Comparison of ENCODE assay signal across 11 mouse cellular contexts in the genomic region with DNA sequence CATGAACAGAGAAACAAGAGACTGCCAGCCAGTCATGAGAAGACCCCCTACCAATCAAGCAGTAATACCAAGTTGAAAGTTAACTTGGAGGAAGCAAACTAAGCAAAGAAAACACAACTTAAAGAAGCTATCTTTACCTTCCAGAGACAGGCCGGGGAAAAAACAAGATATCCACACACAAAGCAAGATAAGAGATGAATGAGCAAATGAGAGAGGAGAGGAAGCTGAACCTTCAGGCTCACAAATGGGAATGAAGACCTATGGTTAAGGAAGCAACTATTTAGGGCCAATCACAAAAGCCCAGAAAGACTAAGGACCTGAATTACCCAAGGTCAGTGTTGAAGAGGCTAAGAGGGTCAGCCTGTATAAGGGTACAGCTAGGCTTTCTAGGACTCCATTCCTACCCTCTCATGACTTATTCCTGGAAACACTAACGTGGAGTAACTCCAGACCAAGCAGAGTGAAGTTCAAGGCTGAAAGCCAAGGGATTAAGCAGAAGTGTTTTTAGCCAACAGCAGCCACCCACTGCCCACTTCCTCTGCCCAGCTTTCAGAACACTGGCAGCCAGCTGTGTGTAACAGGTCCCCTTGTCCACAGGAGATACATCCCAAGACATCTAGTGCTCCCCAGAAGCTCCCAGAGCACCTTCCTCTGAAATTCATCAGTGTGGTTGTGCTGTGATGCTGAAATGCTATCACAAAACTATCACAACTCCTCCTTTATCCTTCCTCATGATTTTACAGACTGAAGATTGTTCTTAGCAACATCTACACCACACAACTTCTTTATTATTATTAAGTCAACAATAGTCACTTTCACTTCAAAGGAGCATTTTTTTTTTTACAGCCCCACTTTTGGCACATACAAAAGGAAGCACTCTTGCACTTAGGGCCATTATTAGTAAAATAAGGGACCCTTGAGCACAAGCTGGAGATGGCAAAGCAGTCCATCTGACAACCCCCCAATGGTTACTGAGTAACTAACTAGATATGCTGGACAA. TPM values are rescaled to one million over a fixed set of nuclear protein-coding genes. Genes with fewer than 3 reads are reported as not detected.
DNase-seq lines count a peak whose midpoint lies in the region; ATAC-seq lines count a peak whose summit lies in the region.
"Had no signal": no experiment of that assay in that cellular context is flagged by ENCODE, and none has a peak within 500 bp of the region (broad histone marks: within the 10 kb centered on the region; RNA-seq: fewer than 3 reads in every experiment).

No protein-coding gene starts in this region.

- H3K9ac ChIP-seq in liver, embryonic 16.5 days (ENCODE audit: low read depth, low read length): peak overlapping the region; percentile 55
- no peak overlapping the region for H3K9ac ChIP-seq in midbrain, embryonic 15.5 days
- H3K9ac ChIP-seq: hindbrain, embryonic 14.5 days had no signal

- intact Hi-C loops in gastrocnemius, postnatal 14 days (cut with DNase I; ENCODE audit: low total_unique reads): no loop called here
- intact Hi-C loops in gastrocnemius, postnatal 36 days (cut with DNase I): no loop called here

- peaks cover 51% of the 10 kb centered on the region for H3K4me1 ChIP-seq in liver, embryonic 16.5 days (ENCODE audit: control insufficient read depth, low read depth, low read length)
- peaks cover 15% of the 10 kb centered on the region for H3K4me1 ChIP-seq in midbrain, embryonic 15.5 days

- 3% methylated on average over 2 of the region's 2 CpGs for WGBS in liver, embryonic 16.5 days (ENCODE audit: insufficient replicate concordance)
- 71% methylated on average over 2 of the region's 2 CpGs for WGBS in midbrain, embryonic 15.5 days

- peak overlapping the region; percentile 90 for H3K27ac ChIP-seq in liver, embryonic 16.5 days (ENCODE audit: low read length)
- no peak overlapping the region for H3K27ac ChIP-seq in midbrain, embryonic 15.5 days
- H3K27ac ChIP-seq: hindbrain, embryonic 14.5 days had no signal

- H3K9me3 ChIP-seq in liver, embryonic 16.5 days (replicated peaks; ENCODE audit: control insufficient read depth, low read length): no peaks in the 10 kb centered on the region
- H3K9me3 ChIP-seq in midbrain, embryonic 15.5 days: no peaks in the 10 kb centered on the region

- H3K27me3 ChIP-seq in liver, embryonic 16.5 days (ENCODE audit: control insufficient read depth, insufficient read depth, low read depth, low read length): no peaks in the 10 kb centered on the region
- no peaks in the 10 kb centered on the region for H3K27me3 ChIP-seq in midbrain, embryonic 15.5 days (replicated peaks)

- peak overlapping the region; percentile 46 for H3K4me3 ChIP-seq in liver, embryonic 16.5 days (ENCODE audit: low read depth, low read length)
- no peak overlapping the region for H3K4me3 ChIP-seq in midbrain, embryonic 15.5 days

- peaks cover 2% of the 10 kb centered on the region for H3K36me3 ChIP-seq in liver, embryonic 16.5 days (ENCODE audit: control insufficient read depth, insufficient read depth)
- no peaks in the 10 kb centered on the region for H3K36me3 ChIP-seq in midbrain, embryonic 15.5 days (replicated peaks)

- peak; percentile 15 for DNase-seq in gastrocnemius, postnatal 14 days
- no peak for DNase-seq in gastrocnemius, postnatal 36 days
- DNase-seq in 416B (ENCODE audit: low read depth): peak; percentile 58
- DNase-seq in cerebellum, adult 11 months: no peak
- DNase-seq in right cerebral cortex, postnatal 14 days: no peak
- DNase-seq: cerebellum, adult 8-10 months; thymus, adult 18-20 months had no signal

- peak; percentile 62 for ATAC-seq in erythroid progenitor cell, adult 5-6 weeks (replicated peaks; ENCODE audit: low FRiP score, poor library complexity, severe bottlenecking)
- no peak for ATAC-seq in liver, embryonic 16.5 days (ENCODE audit: low read depth)
- no peak for ATAC-seq in midbrain, embryonic 15.5 days (replicated peaks)

- peak overlapping the region; percentile 64 for H3K4me2 ChIP-seq in liver, embryonic 16.5 days (ENCODE audit: low read depth, low read length)
- H3K4me2 ChIP-seq in midbrain, embryonic 15.5 days: no peak overlapping the region
- H3K4me2 ChIP-seq: hindbrain, embryonic 14.5 days had no signal

RNA-seq across cellular contexts. Expression of a gene that starts 8.5 kb away (rescaled TPM):
- 10 to 100 TPM; 16.6 to 17.4 TPM for total RNA-seq in gastrocnemius, postnatal 14 days (2021)
- 10 to 100 TPM; 14.1 to 14.3 TPM for total RNA-seq in gastrocnemius, postnatal 36 days (2021)
- total RNA-seq in erythroid progenitor cell, adult 5-6 weeks (2015; ENCODE audit: low replicate concordance): 287 and 323 TPM in 2 replicates
- total RNA-seq in erythroid progenitor cell, adult 5-6 weeks (2017; ENCODE audit: low replicate concordance): 445 and 526 TPM in 2 replicates
- 57.8 and 59.8 TPM in 2 replicates for polyA plus RNA-seq in liver, embryonic 16.5 days (2015; fragmentation: Nextera tagmentation; extraction: Ambion mirVana)
- polyA plus RNA-seq in midbrain, embryonic 15.5 days (2015; fragmentation: Nextera tagmentation; extraction: Ambion mirVana): 47.3 and 48.5 TPM in 2 replicates

RNA-seq across cellular contexts. Expression of a gene that starts 33.9 kb away (rescaled TPM):
- total RNA-seq in gastrocnemius, postnatal 14 days (2021): 10 to 100 TPM; 36.7 to 45.6 TPM
- 10 to 100 TPM; 28.8 to 36.7 TPM for total RNA-seq in gastrocnemius, postnatal 36 days (2021)
- 117 and 187 TPM in 2 replicates for total RNA-seq in erythroid progenitor cell, adult 5-6 weeks (2015; ENCODE audit: low replicate concordance)
- total RNA-seq in erythroid progenitor cell, adult 5-6 weeks (2017; ENCODE audit: low replicate concordance): 70.6 and 101 TPM in 2 replicates
- polyA plus RNA-seq in liver, embryonic 16.5 days (2015; fragmentation: Nextera tagmentation; extraction: Ambion mirVana): 20.5 and 23.9 TPM in 2 replicates
- polyA plus RNA-seq in midbrain, embryonic 15.5 days (2015; fragmentation: Nextera tagmentation; extraction: Ambion mirVana): 63.8 and 64.8 TPM in 2 replicates

RNA-seq across cellular contexts. Expression of a gene that starts 36.5 kb away (rescaled TPM):
- not detected for total RNA-seq in gastrocnemius, postnatal 14 days (2021)
- not detected for total RNA-seq in gastrocnemius, postnatal 36 days (2021)
- total RNA-seq in erythroid progenitor cell, adult 5-6 weeks (2015; ENCODE audit: low replicate concordance): not detected in 2 replicates
- total RNA-seq in erythroid progenitor cell, adult 5-6 weeks (2017; ENCODE audit: low replicate concordance): 1.0 TPM in 1 of 2 replicates, not detected in the other
- polyA plus RNA-seq in liver, embryonic 16.5 days (2015; fragmentation: Nextera tagmentation; extraction: Ambion mirVana): 0.33 and 0.40 TPM in 2 replicates
- polyA plus RNA-seq in midbrain, embryonic 15.5 days (2015; fragmentation: Nextera tagmentation; extraction: Ambion mirVana): 0.13 and 0.22 TPM in 2 replicates

Comparison
In these comparisons a context has a peak if more than half of its experiments do, and no peak if none do; other contexts are left out.
1. DNase-seq: peak in gastrocnemius, postnatal 14 days (single experiment) and 416B (single experiment); none in gastrocnemius, postnatal 36 days (0 of 2), cerebellum, adult 11 months (single experiment) and right cerebral cortex, postnatal 14 days (single experiment).
2. RNA of a gene that starts 8.5 kb away (total RNA-seq): 287 to 526 TPM in erythroid progenitor cell, adult 5-6 weeks; 16.6 to 17.4 TPM in gastrocnemius, postnatal 14 days and 14.1 to 14.3 TPM in gastrocnemius, postnatal 36 days; every median in the first group is over 10 times any median in the second.